Comparison of ENCODE assay signal across 24 mouse cellular contexts in the genomic region with DNA sequence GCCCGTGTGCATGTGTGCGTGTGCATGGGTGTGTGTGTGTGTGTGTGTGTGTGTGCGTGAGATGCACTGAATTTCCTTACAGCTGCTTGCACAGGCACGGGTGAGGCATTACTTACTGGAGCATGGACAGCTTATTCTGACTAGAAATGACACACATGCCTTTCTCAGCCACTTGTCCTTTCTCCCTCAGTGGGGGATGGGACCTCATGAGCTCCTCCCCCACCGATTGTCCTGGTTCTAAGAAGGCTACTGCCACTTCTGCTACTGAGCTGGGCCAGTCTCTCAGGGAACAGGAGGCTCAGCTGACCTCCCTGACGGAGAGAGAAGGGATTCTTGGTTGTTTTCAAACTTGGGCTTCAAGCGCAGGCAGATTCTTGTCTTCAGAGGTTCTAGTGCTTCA.
"Had no signal": no experiment of that assay in that cellular context is flagged by ENCODE, and none has a peak within 500 bp of the region (broad histone marks: within the 10 kb centered on the region; RNA-seq: fewer than 3 reads in every experiment).

No protein-coding gene starts in this region.

- H3K27me3 ChIP-seq: limb, embryonic 13.5 days; liver, embryonic 12.5 days; liver, embryonic 15.5 days; lung, embryonic 15.5 days; megakaryocyte, embryonic 14.5 days; neural tube, embryonic 13.5 days had no signal

- H3K9me3 ChIP-seq: limb, embryonic 10.5 days; limb, embryonic 13.5 days; liver, embryonic 12.5 days; liver, embryonic 15.5 days; lung, embryonic 15.5 days; megakaryocyte, embryonic 14.5 days; neural tube, embryonic 13.5 days had no signal

- H3K36me3 ChIP-seq: limb, embryonic 10.5 days; limb, embryonic 13.5 days; liver, embryonic 12.5 days; liver, embryonic 15.5 days; lung, embryonic 15.5 days; neural tube, embryonic 13.5 days had no signal

- H3K9ac ChIP-seq: limb, embryonic 13.5 days; liver, embryonic 12.5 days; liver, embryonic 15.5 days; lung, embryonic 15.5 days; neural tube, embryonic 13.5 days had no signal

- H3K27ac ChIP-seq: kidney, postnatal 0 days; layer of hippocampus, adult 2 months; limb, embryonic 10.5 days; limb, embryonic 13.5 days; liver, embryonic 12.5 days; liver, embryonic 15.5 days; lung, embryonic 15.5 days; neural tube, embryonic 13.5 days; stomach, postnatal 0 days had no signal

- H3K4me1 ChIP-seq: liver, embryonic 12.5 days; liver, embryonic 15.5 days; lung, embryonic 15.5 days had no signal

- H3K4me3 ChIP-seq: layer of hippocampus, adult 2 months; limb, embryonic 10.5 days; limb, embryonic 13.5 days; liver, embryonic 12.5 days; liver, embryonic 15.5 days; lung, embryonic 15.5 days; megakaryocyte, embryonic 14.5 days; myocyte; neural tube, embryonic 13.5 days had no signal

- DNase-seq: kidney, adult 2 months; kidney, postnatal 25 days; layer of hippocampus, adult 9-11 months; liver; lung, adult 18-20 months; lung, postnatal 10 days; lung, postnatal 36 days; midbrain, embryonic 14.5 days; right cerebral cortex, adult 18-20 months; right cerebral cortex, postnatal 14 days; right cerebral cortex, postnatal 4 days; thymus, postnatal 36 days had no signal

- ATAC-seq: intestine, postnatal 0 days; liver, embryonic 12.5 days had no signal

- H3K4me2 ChIP-seq: limb, embryonic 13.5 days; liver, embryonic 12.5 days; liver, embryonic 15.5 days; lung, embryonic 15.5 days; neural tube, embryonic 13.5 days had no signal
